Mouse (Mus musculus) liver, postnatal 0 days (tissue): ENCODE data around the gene Dqx1. TPM values are rescaled to one million over a fixed set of nuclear protein-coding genes. Genes with fewer than 3 reads are reported as not detected.

Experiments used
- ATAC-seq: fragments of 200-750 bp; cut with Nextera tagmentation; 2 replicates; pipeline ENCODE4 v1.8.0; 2017; ENCODE audit warnings: mild to moderate bottlenecking, moderate library complexity
- DNase-seq: peaks from one replicate; pipeline ENCODE4 v3.0.0-alpha.2; 2016
- H3K27ac ChIP-seq: fragments of 300-500 bp; sonication (generic); 2 replicates; pipeline ENCODE4 v1.5.1; 2014; ENCODE audit warnings: antibody characterized with exemption, moderate library complexity, mild to moderate bottlenecking, low read depth
- H3K27me3 ChIP-seq: fragments of 300-500 bp; sonication (generic); 2 replicates; pipeline ENCODE4 v1.6.1; 2014; ENCODE audit warnings: low read length, control low read depth, mixed read lengths; ENCODE audit not compliant: insufficient read depth
- H3K36me3 ChIP-seq: fragments of 300-500 bp; sonication (generic); replicated peaks from 2 replicates; pipeline ENCODE4 v1.6.1; 2014; ENCODE audit warnings: mild to moderate bottlenecking, control low read depth, low read length, moderate library complexity, mixed read lengths; ENCODE audit not compliant: insufficient read depth
- H3K4me1 ChIP-seq: fragments of 300-500 bp; sonication (generic); 2 replicates; pipeline ENCODE4 v1.6.1; 2014; ENCODE audit warnings: antibody characterized with exemption, mild to moderate bottlenecking, control low read depth; ENCODE audit not compliant: insufficient read depth
- H3K4me2 ChIP-seq: fragments of 300-500 bp; sonication (generic); 2 replicates; pipeline ENCODE4 v1.6.1; 2014; ENCODE audit warnings: low read depth, mild to moderate bottlenecking, low read length, moderate library complexity, mixed read lengths
- H3K4me3 ChIP-seq: fragments of 300-500 bp; sonication (generic); 2 replicates; pipeline ENCODE4 v1.5.1; 2014; ENCODE audit warnings: low read depth, low read length
- H3K9ac ChIP-seq: fragments of 300-500 bp; sonication (generic); replicated peaks from 2 replicates; pipeline ENCODE4 v1.6.1; 2014; ENCODE audit warnings: mild to moderate bottlenecking, moderate library complexity
- H3K9me3 ChIP-seq: fragments of 300-500 bp; sonication (generic); 2 replicates; pipeline ENCODE4 v1.6.1; 2016; ENCODE audit warnings: mild to moderate bottlenecking, control low read depth, low read length, mixed read lengths
- CTCF ChIP-seq: sonication (generic); IDR thresholded peaks from 2 replicates; pipeline ENCODE4 v1.5.1; 2016; ENCODE audit warnings: antibody characterized with exemption, low read depth
- EP300 ChIP-seq: IDR thresholded peaks from 2 replicates; pipeline ENCODE4 v1.6.1; 2016; ENCODE audit warnings: antibody characterized with exemption, low read depth, mild to moderate bottlenecking
- WGBS: fragments of 180-500 bp; shearing (Covaris S2); extraction: QIAGEN DNeasy Blood & Tissue Kit; methylation state at CpG from one replicate; pipeline ENCODE4 v1.1.7; 2014; ENCODE audit not compliant: insufficient replicate concordance; 5-methylcytosine and 5-hydroxymethylcytosine counted together
- polyA plus RNA-seq: library from polyadenylated mRNA; unstranded; fragments of >200 nt; fragmentation: Nextera tagmentation; extraction: Ambion mirVana; gene quantifications from 2 replicates; pipeline ENCODE4 v1.2.1, GENCODE M21; 2015

The Dqx1 gene
- polyA plus RNA-seq, 1 experiment from 2014 or later: 7.5 TPM

DNA sequence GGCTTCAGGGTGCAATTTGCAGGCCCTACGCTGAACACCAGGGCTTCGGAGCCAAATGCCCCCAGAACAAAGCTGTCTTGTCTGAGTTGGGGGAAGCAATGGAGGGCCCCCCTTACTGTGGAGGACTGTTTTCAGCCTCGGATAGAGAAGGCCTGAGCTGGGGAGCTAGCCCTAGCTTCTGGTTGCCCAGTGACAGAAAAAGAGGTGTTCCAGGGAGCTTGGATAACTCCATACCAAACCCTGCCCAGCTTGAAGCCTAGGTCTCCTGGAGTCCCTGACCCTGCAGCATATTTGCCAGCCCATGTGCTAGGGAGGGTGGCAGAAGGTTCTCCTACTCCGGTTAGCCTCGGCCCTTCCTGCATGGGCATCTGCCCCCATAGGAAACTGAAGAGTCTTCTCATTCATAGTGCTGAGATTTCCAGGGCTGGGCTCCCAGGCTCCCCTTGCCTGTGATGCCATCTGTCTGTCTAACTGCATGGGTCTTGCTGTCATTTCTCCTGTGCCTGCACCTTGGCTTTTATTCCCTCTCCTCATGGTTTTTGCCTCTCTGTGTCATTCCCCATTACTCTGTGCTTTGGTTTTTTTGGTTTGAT, 23.1 kb upstream of the Dqx1 start:
- H3K36me3 ChIP-seq: peaks cover 14% of the 10 kb centered on the region
- no peak for ATAC-seq
- no peak for TF ChIP-seq CTCF
- TF ChIP-seq EP300: no peak
- H3K9me3 ChIP-seq: no peaks in the 10 kb centered on the region
- peaks cover 33% of the 10 kb centered on the region for H3K4me1 ChIP-seq
- peak overlapping the region; percentile 91 for H3K4me2 ChIP-seq
- DNase-seq: no peak
- H3K9ac ChIP-seq: no peak overlapping the region
- 58% methylated on average over 5 of the region's 5 CpGs for whole genome bisulfite sequencing
- H3K27me3 ChIP-seq: peaks cover 16% of the 10 kb centered on the region
- no peak overlapping the region; the same call in 1 of the 2 replicates for H3K27ac ChIP-seq
- peak overlapping the region; percentile 80; the same call in 1 of the 2 replicates for H3K4me3 ChIP-seq

- WGBS: 83% methylated on average over 8 of the region's 8 CpGs
Observed at GRCm38 (mm10) chr6:83037188-83037587, 20.5 kb upstream of the Dqx1 start.

DNA sequence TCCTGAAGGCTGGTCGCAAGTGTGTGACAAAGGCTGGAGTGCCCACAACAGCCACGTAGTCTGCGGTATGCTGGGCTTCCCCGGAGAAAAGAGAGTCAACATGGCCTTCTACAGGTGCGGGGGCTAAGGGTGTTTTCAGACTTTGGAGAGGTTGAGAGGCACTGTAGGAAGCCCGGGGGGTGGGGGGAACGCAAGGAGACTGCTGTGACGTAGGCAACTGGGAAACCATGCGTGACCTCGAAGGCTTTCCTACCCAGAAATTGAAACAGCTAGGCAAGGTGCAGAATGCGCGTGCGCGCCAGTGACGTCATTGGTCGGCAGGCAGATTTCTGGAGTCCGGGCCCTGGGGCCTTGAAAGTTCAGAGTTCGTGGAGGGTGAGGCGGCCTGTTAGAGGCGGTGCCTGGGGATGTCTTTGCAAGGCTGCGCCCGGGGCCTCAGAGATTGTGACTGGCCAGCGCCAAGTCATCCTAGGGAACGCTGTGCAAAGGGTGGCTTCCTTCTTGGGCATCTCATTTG, 19.1 kb upstream of the Dqx1 start:
- ATAC-seq (peak; percentile 99), DNase-seq (peak; percentile 96)
- Histone ChIP-seq H3K4me2 (peak overlapping the region; percentile 65), H3K4me3 (peak overlapping the region; percentile 21; the same call in 1 of the 2 replicates), H3K27me3 (peaks cover 7% of the 10 kb centered on the region; the same call in 1 of the 2 replicates), H3K27ac (peak overlapping the region; percentile 74), H3K9me3 (no peaks in the 10 kb centered on the region), H3K9ac (peak overlapping the region; percentile 10; the same call in 1 of the 2 replicates), H3K36me3 (no peaks in the 10 kb centered on the region), H3K4me1 (peaks cover 21% of the 10 kb centered on the region)
- WGBS: 14% methylated on average over 24 of the region's 24 CpGs
- TF ChIP-seq CTCF: no peak
- peak; percentile 80; the same call in 1 of the 2 replicates for TF ChIP-seq EP300

More at GRCm38 (mm10) chr6:83037188-83037587, 20.5 kb upstream of the Dqx1 start:
- DNase-seq (no peak), ATAC-seq (no peak)
- TF ChIP-seq CTCF (no peak), EP300 (no peak)
- H3K9ac ChIP-seq: no peak overlapping the region
- peaks cover 7% of the 10 kb centered on the region for H3K27me3 ChIP-seq
- no peak overlapping the region for H3K27ac ChIP-seq
- H3K4me2 ChIP-seq: no peak overlapping the region
- no peaks in the 10 kb centered on the region for H3K36me3 ChIP-seq
- no peaks in the 10 kb centered on the region for H3K9me3 ChIP-seq
- no peak overlapping the region for H3K4me3 ChIP-seq
- H3K4me1 ChIP-seq: peaks cover 26% of the 10 kb centered on the region

DNA sequence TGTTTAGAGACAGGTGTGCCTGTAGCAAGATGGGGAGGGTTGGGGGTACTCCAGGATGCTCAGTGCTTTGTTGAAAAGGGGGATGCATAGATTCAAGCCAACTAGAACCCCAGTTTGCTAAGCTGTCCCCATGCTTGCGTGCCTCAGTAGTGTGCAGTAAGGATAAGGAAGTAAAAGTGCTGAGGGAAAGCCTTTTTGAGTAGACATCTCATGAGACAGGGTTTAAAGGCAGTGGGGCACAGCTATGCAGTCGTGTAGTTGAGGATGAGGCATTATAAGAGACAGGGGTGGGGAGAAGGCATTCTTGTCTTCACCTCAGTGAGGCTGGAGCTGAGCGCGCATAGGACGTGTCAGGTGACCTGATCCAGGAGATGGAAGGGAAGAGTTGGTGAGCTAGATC, 17.0 kb upstream of the Dqx1 start:
- no peak for ATAC-seq
- Histone ChIP-seq H3K4me1 (peaks cover 16% of the 10 kb centered on the region), H3K9ac (no peak overlapping the region), H3K4me3 (no peak overlapping the region), H3K36me3 (no peaks in the 10 kb centered on the region), H3K27ac (no peak overlapping the region), H3K27me3 (no peaks in the 10 kb centered on the region), H3K4me2 (no peak overlapping the region), H3K9me3 (no peaks in the 10 kb centered on the region)
- no peak for DNase-seq
- WGBS: 80% methylated on average over 5 of the region's 5 CpGs
- TF ChIP-seq EP300 (no peak), CTCF (no peak)

DNA sequence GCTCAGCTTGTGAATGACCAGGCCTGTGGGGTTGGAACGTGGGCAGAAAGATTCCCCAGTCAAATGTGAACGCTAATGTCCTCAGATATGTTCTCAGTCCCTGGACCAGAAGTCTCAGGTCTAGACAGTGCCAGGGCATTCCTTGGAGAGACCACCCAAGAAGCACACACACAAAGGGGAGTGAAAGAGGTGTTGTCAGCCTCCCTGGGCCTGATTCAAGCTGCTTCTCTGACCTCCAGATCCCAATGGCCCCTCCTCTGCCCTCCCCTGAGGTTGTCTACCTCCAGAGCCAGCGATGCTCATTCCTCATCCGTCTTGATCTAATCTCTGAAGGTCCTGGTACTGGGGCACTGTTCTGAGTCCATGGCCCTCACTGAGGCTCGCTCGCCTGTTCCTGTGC, 14.1 kb upstream of the Dqx1 start:
- ATAC-seq (no peak), DNase-seq (no peak)
- no peak overlapping the region for H3K27ac ChIP-seq
- 72% methylated on average over 6 of the region's 6 CpGs for WGBS
- H3K4me1 ChIP-seq: peaks cover 9% of the 10 kb centered on the region
- H3K36me3 ChIP-seq: no peaks in the 10 kb centered on the region
- H3K9me3 ChIP-seq: no peaks in the 10 kb centered on the region
- H3K4me3 ChIP-seq: no peak overlapping the region
- TF ChIP-seq EP300 (no peak), CTCF (no peak)
- no peak overlapping the region for H3K9ac ChIP-seq
- H3K27me3 ChIP-seq: no peaks in the 10 kb centered on the region
- H3K4me2 ChIP-seq: no peak overlapping the region

GRCm38 (mm10) chr6:83043993-83044392, 13.7 kb upstream of the Dqx1 start:
- no peak for DNase-seq
- 80% methylated on average over 5 of the region's 5 CpGs for WGBS
- H3K27me3 ChIP-seq: no peaks in the 10 kb centered on the region
- no peaks in the 10 kb centered on the region for H3K9me3 ChIP-seq
- no peak overlapping the region for H3K4me2 ChIP-seq
- H3K4me3 ChIP-seq: no peak overlapping the region
- H3K27ac ChIP-seq: no peak overlapping the region
- TF ChIP-seq CTCF (no peak), EP300 (no peak)
- H3K36me3 ChIP-seq: no peaks in the 10 kb centered on the region
- no peak overlapping the region for H3K9ac ChIP-seq
- H3K4me1 ChIP-seq: peaks cover 5% of the 10 kb centered on the region; the same call in 1 of the 2 replicates
- ATAC-seq: no peak
